Mouse (Mus musculus) embryo, embryonic 9.5 days (tissue): ENCODE results near the gene Cenph.
"Not testable (repeated sequence)": the region's sequence is repeated elsewhere in the genome, so short reads cannot be mapped to it uniquely, and the experiment has no call there.

Source experiments
- DNase-seq: peaks from one replicate; pipeline ENCODE4 v3.0.0-alpha.2; 2017; ENCODE audit errors: extremely low spot score

Cenph gene

DNA sequence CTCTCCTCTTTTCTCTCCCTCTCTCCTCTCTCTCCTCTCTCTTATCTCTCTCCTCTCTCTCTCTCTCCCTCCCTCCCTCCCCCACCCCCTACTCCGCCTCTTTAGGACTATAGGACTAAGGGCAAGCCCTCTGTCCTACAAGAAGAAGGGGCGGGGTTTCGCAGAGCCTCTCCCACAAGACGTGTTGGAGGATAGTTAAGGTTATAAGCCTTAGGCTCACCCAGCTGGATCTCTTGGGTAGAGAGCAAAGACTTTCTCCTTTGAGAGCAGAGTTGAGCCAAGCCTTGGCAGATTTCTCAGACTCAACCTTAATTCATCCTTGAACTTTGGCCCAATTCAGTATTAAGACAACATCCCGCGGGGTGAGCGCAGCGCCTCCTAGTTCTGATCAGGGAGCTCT lies 27.1 kb downstream of the Cenph start:
- DNase-seq, result no peak

DNA sequence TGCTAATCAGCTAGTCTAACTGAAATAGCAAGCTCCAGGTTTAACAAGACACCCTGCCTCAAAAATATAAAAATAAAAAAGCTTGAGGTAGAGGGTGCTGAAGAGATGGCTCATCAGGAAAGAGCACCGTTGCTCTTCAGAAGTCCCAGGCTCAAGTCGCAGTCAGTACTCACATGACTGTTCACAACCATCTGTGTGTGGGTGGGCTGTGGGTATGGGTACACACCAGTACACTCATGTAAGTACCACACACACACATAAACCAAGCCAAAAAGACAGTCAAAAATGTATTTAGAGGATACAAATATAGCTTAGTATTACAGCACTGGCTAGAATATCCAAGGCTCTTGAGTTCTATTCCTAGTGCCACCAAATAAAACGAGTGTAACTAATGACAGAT lies 29.6 kb downstream of the Cenph start:
- no peak for DNase-seq

DNA sequence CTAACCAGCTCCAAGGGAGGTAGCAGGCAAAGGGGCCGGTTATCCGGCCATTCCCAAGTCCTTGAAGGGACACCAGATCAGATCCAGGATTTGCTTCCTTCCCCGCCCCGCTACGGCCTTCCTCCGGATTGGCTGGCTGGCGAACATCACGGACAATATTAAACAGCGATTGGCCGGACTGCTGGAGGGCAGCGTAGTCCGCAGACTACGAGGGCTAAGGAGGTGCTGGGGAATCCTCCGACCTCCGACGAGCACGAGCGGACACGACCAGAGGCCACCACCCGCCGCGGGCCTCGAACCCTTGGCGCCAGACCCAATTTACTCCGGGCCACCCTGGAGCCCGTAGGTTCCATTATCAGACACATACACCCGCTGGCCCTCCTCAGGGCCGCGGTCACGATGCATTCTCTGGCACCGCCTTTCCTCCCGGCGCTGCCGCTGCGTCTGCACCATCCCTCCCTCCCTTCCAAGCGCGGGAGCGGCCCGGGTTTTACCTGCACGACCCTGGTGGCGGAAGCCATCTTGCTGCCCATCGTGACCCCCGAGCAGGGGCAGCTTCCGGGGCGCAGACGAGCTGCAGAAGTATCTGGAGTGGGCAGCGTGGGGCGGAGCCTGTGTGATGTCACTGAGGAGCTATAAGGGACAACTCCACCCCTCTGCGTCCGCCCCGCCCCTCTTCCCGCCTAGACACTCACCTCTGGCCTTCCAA lies 31.5 kb downstream of the Cenph start, which contains the start of gene Mrps36:
Gene Mrps36, minus strand, starts transcription at position 624 of the 709 bp plus-strand sequence.
- DNase-seq, result peak; percentile 94

DNA sequence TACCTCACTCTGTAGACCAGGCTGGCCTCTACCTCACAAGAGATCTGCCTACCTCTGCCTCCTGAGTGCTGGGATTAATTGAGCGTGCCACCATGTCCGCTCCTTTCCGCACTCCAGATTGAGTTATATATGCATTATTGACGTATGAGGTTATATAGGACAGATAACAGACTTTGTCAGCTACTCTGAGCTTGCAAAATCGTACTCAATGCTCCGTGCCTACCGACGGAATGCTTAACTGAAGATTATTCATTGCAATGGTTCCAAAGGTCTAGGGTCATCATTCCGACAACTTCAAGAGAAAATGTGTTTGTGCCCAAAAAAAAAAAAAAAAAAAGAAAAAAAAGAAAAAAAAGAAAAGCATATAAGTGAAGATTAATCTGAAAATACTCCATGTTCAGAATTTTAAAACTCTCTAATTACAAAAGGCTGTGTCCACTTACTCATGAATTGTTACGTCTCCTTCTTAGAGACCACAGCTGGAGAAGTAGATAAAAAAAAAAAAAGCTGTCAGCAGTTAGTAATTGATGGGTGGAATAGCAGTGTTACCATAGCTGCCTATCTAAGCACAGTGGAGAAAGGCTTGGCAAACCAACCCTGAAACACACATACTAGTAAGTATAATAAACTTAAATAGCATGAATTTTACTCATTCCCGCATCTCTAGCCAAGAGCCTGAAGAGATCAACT lies 32.2 kb downstream of the Cenph start:
- no peak for DNase-seq

DNA sequence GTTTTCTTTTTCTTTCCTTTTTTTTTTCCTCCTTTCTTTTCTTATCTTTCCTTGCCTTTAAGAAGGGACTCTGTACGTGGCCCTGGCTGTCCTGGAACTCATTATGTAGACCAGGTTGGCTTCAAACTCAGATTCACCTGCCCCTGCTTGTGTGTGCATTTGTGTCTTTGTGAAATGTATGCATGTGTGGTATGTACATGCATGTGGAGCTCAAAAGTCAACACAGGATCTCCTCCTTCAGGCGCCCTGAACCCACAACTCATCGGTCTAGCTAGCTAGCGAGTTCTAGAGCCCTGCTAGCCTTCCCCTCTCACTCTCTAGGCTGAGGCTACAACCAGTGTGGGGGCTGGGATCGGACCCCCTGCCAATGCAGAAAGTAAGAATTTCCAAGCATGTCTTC lies 32.9 kb downstream of the Cenph start:
- DNase-seq, result no peak

DNA sequence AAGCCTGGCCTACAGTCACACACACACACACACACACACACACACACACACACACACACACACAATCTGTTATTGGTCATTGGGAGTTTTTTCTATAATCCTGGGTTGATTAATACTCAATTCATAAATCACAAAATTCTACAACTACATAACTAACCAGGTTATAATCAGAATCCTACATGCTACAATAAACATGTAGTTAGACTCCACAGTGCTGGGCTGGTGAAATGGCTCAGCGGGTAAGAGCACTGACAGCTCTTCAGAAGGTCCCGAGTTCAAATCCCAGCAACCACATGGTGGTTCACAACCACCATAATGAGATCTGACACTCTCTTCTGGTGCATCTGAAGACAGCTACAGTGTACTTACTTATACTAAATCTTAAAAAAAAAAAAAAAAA lies 42.9 kb downstream of the Cenph start:
- DNase-seq, result no peak

DNA sequence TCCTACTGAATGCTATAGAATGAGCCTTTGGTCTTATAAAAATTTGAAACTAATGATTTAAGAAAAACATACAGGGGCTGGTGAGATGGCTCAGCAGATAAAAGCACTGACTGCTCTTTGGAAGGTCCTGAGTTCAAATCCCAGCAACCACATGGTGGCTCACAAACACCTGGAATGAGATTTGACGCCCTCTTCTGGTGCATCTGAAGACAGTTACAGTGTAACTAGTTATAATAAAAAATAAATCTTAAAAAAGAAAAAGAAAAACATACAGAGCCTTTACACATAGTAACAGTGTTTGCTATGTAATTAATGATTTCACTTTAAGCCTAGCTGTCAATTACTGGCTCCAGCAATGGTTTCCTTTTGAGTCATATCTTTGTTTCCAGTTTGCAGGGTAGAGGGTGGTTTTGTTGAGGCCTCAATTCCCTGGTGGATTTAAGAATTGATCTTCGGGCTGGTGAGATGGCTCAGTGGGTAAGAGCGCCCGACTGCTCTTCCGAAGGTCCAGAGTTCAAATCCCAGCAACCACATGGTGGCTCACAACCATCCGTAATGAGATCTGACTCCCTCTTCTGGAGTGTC lies 44.1 kb downstream of the Cenph start:
- DNase-seq, result not testable (repeated sequence)

DNA sequence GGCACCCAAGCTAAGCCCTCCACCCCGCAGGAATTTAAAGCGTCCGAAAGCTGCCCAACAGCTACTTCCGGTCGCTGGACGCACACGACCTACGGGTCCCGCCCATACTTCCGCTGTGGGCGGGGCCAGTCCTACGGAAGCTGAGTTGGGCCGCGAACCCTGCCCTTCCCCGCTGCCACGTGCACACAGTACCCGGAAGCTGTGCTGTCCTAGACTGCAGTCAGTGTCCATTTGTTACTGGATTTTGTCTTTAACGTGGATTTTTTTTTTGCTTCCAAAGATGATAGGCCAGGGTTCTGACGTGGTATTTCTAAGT lies 44.9 kb downstream of the Cenph start, which contains the start of gene Cdk7:
Gene Cdk7, minus strand, starts transcription at position 79 of the 316 bp plus-strand sequence.
- DNase-seq, result peak; percentile 93

DNA sequence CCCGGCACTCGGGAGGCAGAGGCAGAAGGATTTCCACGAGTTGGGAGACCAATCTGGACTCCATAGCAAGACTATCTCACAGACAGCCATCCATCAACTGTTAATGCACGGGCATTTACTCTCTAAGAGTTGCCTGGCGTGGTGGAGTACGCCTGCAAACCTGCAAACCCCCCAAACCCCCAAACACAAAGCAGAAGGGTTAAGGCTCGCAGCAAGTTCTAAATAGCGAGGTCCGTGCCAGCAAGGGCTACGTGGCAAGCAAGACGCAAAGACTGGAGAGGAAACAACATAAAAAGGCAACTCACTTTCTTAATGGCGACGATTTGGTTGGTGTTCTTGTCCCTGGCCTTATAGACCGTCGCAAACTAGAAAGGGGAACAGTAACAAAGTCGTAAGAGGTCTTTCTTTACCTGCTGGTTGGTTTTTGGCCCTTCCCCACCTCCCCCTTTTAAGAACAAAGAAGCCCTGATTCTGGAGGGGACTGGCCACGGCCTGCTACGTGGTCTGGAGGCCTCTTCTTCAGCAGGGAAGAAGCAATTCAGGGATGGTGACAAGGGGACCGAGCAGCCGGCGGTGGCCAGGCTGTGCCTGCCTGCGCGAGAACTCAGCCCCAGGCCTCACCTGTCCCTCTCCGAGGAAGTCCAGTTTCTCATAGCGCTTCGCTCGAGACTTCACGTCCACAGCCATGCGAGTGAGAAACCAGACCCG lies 45.4 kb downstream of the Cenph start:
- no peak for DNase-seq

DNA sequence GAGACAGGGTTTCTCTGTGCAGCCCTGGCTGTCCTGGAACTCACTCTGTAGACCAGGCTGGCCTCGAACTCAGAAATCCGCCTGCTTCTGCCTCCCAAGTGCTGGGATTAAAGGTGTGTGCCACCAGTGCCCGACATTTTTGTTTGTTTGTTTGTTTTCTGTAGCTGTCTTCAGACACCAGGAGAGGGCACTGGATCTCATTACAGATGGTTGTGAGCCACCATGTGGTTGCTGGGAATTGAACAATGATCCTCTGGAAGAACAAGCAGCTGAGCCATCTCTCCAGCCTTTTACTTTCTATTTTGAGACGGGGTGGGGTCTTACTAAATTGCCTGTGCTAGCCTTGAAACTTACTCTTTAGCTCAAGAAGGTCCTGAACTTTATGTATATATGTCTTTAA lies 47.2 kb downstream of the Cenph start:
- DNase-seq, result not testable (repeated sequence)

DNA sequence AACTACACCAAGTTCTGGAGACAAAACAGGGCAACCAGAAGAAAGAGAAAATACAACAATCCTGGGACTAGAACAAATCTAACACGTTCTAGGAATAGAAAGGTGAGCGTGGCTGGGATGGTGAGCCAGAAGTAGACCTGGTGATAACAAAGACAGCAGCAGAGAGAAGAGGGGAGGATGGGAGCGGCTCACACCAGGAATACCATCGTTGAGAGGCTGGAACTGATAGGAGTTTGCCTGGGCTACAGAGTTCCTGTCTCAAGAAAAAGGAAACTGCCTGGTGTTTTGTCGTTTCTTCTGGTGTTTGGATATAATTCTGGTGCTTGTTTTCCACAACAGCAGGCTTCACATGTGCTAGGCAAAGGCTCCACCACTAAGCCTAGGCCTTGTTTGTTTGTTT lies 47.6 kb downstream of the Cenph start:
- DNase-seq, result no peak

DNA sequence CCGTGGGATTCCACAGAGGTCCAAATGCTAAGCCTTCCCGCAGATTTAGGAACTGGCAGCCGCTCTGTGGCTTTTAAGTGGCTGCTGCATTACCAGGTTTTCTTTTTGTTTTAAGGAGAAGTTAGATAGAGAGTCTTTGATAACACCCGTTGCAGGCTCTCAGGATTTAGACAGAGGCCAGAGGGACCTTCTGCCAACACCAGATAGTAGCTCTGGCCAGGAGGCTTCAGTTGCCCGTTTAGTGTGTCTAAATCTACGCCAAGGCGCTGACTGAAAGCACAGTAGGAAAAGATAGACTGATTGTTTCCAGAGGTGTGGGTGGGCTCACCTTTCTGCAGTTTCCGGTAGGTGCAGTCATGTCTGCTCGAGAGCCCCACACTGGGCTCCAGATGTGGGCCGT lies 50.5 kb downstream of the Cenph start:
- no peak for DNase-seq

DNA sequence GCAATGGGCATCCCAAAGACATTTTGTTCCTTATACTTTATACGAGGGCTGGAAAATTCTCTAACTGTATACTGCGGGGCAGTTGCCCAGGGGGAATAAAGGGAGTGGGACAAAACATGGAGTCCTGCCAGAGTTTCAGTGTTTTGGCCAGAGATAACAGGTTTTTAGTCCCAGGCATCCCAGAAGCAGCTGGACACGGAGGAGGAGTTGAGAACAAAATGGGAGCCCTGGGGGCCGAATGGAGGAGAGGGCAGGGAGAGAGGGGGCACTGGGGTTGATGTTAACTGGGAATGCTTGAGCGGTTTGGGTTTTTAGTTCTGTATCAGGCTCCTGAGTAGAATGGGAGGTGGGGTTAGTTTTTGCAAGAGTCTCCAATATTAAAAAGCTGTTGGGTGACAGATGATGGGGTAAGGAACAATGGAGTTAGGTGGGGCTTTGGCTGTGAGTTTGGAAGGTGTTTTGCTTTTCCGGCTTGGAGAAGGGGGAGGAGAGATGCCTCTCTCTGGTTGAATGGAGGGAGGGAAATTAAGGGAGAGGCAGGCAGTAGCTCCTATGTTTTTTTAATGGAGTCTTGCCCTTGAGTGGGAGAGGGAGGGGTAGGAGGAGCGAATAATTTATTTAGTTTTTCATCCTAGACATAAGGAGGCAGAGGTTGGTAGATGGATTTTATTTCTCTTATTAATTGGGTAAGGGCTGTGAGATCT lies 51.5 kb downstream of the Cenph start:
- no peak for DNase-seq

DNA sequence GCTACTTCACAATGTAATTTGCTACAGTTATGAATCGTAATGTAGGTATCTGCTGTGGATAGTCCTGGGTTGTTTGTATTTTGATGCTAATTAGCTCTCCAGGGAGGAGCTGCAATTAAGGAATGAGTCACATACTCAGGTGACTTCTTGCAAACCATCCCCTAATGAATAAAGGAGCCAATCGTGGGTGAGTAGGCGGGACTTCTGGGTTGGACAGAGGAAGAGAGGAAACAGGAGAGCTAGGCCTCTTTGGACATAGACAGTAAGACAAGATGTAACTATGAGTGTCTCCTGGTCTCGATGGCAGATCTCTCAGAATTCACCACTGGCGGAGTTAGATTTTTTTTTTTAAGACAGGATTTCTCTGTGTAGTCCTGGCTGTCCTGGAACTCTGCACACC lies 54.0 kb downstream of the Cenph start:
- no peak for DNase-seq

DNA sequence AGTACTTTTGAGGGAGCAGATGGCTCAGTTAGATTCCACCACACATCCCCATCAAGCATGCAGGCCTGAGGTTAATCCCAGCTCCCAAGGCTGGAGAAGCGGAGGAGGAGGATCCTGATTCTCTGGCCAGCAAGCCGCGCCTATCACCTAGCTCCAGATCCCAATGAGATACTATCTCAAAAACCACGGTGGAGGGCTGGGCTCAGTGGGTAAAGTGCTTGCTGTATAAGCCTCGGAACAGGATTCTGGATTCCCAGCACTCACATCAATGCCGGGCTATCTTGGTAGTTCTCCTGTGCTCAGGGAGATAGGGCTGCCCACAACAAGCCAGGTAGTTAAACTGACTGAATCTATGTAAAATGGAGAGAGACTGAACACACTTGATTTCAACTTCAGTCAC lies 60.2 kb downstream of the Cenph start:
- no peak for DNase-seq
